Mouse (Mus musculus): ENCODE results near the gene Mapk9. TPM values are rescaled to one million over a fixed set of nuclear protein-coding genes. Genes with fewer than 3 reads are reported as not detected.
"Not testable (repeated sequence)": the region's sequence is repeated elsewhere in the genome, so short reads cannot be mapped to it uniquely, and the experiment has no call there.

The Mapk9 gene
- total RNA-seq (2017), result 58.9 and 59.2 TPM in 2 replicates

GRCm38 (mm10) chr11:49846401-49847070 lies at the start of gene Mapk9:
Gene Mapk9 (plus strand): TSS chr11:49846751.
- ATAC-seq (replicated peaks in 1 of 2; ENCODE audit: insufficient read depth in 1 of 2, low FRiP score in 2 of 2, low TSS enrichment in 1 of 2, low read depth in 1 of 2, poor library complexity in 2 of 2, severe bottlenecking in 2 of 2), result peak; percentile 94 to 95

- ATAC-seq (replicated peaks in 1 of 2; ENCODE audit: insufficient read depth in 1 of 2, low FRiP score in 2 of 2, low TSS enrichment in 1 of 2, low read depth in 1 of 2, poor library complexity in 2 of 2, severe bottlenecking in 2 of 2), result no peak
Observed at GRCm38 (mm10) chr11:49798931-49799330, 47.6 kb upstream of the Mapk9 start.

GRCm38 (mm10) chr11:49801516-49801915 lies 45.0 kb upstream of the Mapk9 start:
- ATAC-seq (replicated peaks in 1 of 2; ENCODE audit: insufficient read depth in 1 of 2, low FRiP score in 2 of 2, low TSS enrichment in 1 of 2, low read depth in 1 of 2, poor library complexity in 2 of 2, severe bottlenecking in 2 of 2), result no peak

- no peak for ATAC-seq (replicated peaks in 1 of 2; ENCODE audit: insufficient read depth in 1 of 2, low FRiP score in 2 of 2, low TSS enrichment in 1 of 2, low read depth in 1 of 2, poor library complexity in 2 of 2, severe bottlenecking in 2 of 2)
Observed at GRCm38 (mm10) chr11:49803801-49804200, 42.8 kb upstream of the Mapk9 start.

- no peak for ATAC-seq (replicated peaks in 1 of 2; ENCODE audit: insufficient read depth in 1 of 2, low FRiP score in 2 of 2, low TSS enrichment in 1 of 2, low read depth in 1 of 2, poor library complexity in 2 of 2, severe bottlenecking in 2 of 2)
Observed at GRCm38 (mm10) chr11:49806218-49806617, 40.3 kb upstream of the Mapk9 start.

GRCm38 (mm10) chr11:49808946-49809345 lies 37.6 kb upstream of the Mapk9 start:
- ATAC-seq (replicated peaks in 1 of 2; ENCODE audit: insufficient read depth in 1 of 2, low FRiP score in 2 of 2, low TSS enrichment in 1 of 2, low read depth in 1 of 2, poor library complexity in 2 of 2, severe bottlenecking in 2 of 2), result no peak

GRCm38 (mm10) chr11:49810696-49811095 lies 35.9 kb upstream of the Mapk9 start:
- ATAC-seq (replicated peaks in 1 of 2; ENCODE audit: insufficient read depth in 1 of 2, low FRiP score in 2 of 2, low TSS enrichment in 1 of 2, low read depth in 1 of 2, poor library complexity in 2 of 2, severe bottlenecking in 2 of 2), result not testable (repeated sequence)

- ATAC-seq (replicated peaks in 1 of 2; ENCODE audit: insufficient read depth in 1 of 2, low FRiP score in 2 of 2, low TSS enrichment in 1 of 2, low read depth in 1 of 2, poor library complexity in 2 of 2, severe bottlenecking in 2 of 2), result peak in 1 of 2 experiments; percentile 60; a peak in 1 of 4 replicates
Observed at GRCm38 (mm10) chr11:49811099-49811541, 35.4 kb upstream of the Mapk9 start.

GRCm38 (mm10) chr11:49811879-49812278 lies 34.7 kb upstream of the Mapk9 start:
- peak; percentile 51 to 67; a peak in 2 of 4 replicates for ATAC-seq (replicated peaks in 1 of 2; ENCODE audit: insufficient read depth in 1 of 2, low FRiP score in 2 of 2, low TSS enrichment in 1 of 2, low read depth in 1 of 2, poor library complexity in 2 of 2, severe bottlenecking in 2 of 2)

- no peak for ATAC-seq (replicated peaks in 1 of 2; ENCODE audit: insufficient read depth in 1 of 2, low FRiP score in 2 of 2, low TSS enrichment in 1 of 2, low read depth in 1 of 2, poor library complexity in 2 of 2, severe bottlenecking in 2 of 2)
Observed at GRCm38 (mm10) chr11:49818869-49819566, 27.5 kb upstream of the Mapk9 start.

GRCm38 (mm10) chr11:49819676-49820075 lies 26.9 kb upstream of the Mapk9 start:
- no peak for ATAC-seq (replicated peaks in 1 of 2; ENCODE audit: insufficient read depth in 1 of 2, low FRiP score in 2 of 2, low TSS enrichment in 1 of 2, low read depth in 1 of 2, poor library complexity in 2 of 2, severe bottlenecking in 2 of 2)

- no peak for ATAC-seq (replicated peaks in 1 of 2; ENCODE audit: insufficient read depth in 1 of 2, low FRiP score in 2 of 2, low TSS enrichment in 1 of 2, low read depth in 1 of 2, poor library complexity in 2 of 2, severe bottlenecking in 2 of 2)
Observed at GRCm38 (mm10) chr11:49820928-49821327, 25.6 kb upstream of the Mapk9 start.

GRCm38 (mm10) chr11:49821546-49821945 lies 25.0 kb upstream of the Mapk9 start:
- ATAC-seq (replicated peaks in 1 of 2; ENCODE audit: insufficient read depth in 1 of 2, low FRiP score in 2 of 2, low TSS enrichment in 1 of 2, low read depth in 1 of 2, poor library complexity in 2 of 2, severe bottlenecking in 2 of 2), result no peak

GRCm38 (mm10) chr11:49822337-49822736 lies 24.2 kb upstream of the Mapk9 start:
- ATAC-seq (replicated peaks in 1 of 2; ENCODE audit: insufficient read depth in 1 of 2, low FRiP score in 2 of 2, low TSS enrichment in 1 of 2, low read depth in 1 of 2, poor library complexity in 2 of 2, severe bottlenecking in 2 of 2), result no peak

- ATAC-seq (replicated peaks in 1 of 2; ENCODE audit: insufficient read depth in 1 of 2, low FRiP score in 2 of 2, low TSS enrichment in 1 of 2, low read depth in 1 of 2, poor library complexity in 2 of 2, severe bottlenecking in 2 of 2), result peak; percentile 62 to 89
Observed at GRCm38 (mm10) chr11:49824896-49825295, 21.7 kb upstream of the Mapk9 start.

GRCm38 (mm10) chr11:49827243-49827642 lies 19.3 kb upstream of the Mapk9 start:
- ATAC-seq (replicated peaks in 1 of 2; ENCODE audit: insufficient read depth in 1 of 2, low FRiP score in 2 of 2, low TSS enrichment in 1 of 2, low read depth in 1 of 2, poor library complexity in 2 of 2, severe bottlenecking in 2 of 2), result no peak

- ATAC-seq (replicated peaks in 1 of 2; ENCODE audit: insufficient read depth in 1 of 2, low FRiP score in 2 of 2, low TSS enrichment in 1 of 2, low read depth in 1 of 2, poor library complexity in 2 of 2, severe bottlenecking in 2 of 2), result no peak
Observed at GRCm38 (mm10) chr11:49829176-49829745, 17.3 kb upstream of the Mapk9 start.

- ATAC-seq (replicated peaks in 1 of 2; ENCODE audit: insufficient read depth in 1 of 2, low FRiP score in 2 of 2, low TSS enrichment in 1 of 2, low read depth in 1 of 2, poor library complexity in 2 of 2, severe bottlenecking in 2 of 2), result no peak
Observed at GRCm38 (mm10) chr11:49831980-49832379, 14.6 kb upstream of the Mapk9 start.

Measured in hematopoietic stem cell, adult 5-6 weeks (primary cell).